Mouse (Mus musculus) urinary bladder, postnatal 36 days (tissue): ENCODE data around the gene Gm20823.
"Not testable (repeated sequence)": the region's sequence is repeated elsewhere in the genome, so short reads cannot be mapped to it uniquely, and the experiment has no call there.

Source experiments
- DNase-seq, 2 experiments: peaks; one replicate each; pipeline ENCODE4 v3.0.0; 2022; ENCODE audit warnings: low spot score in 2 of 2, mixed read lengths in 1 of 2

The Gm20823 gene

GRCm38 (mm10) chrY:62464745-62465144, at the start of gene Gm20823:
TSS of gene Gm20823 (minus strand) at chrY:62464845.
- DNase-seq: not testable (repeated sequence)
